Mouse (Mus musculus): ENCODE results near the gene Synpo2. TPM values are rescaled to one million over a fixed set of nuclear protein-coding genes. Genes with fewer than 3 reads are reported as not detected.

The Synpo2 gene
- total RNA-seq, 2 experiments from 2014 or later: 1.8 to 3.0 TPM

GRCm38 (mm10) chr3:123112781-123113180 lies 123.2 kb downstream of the Synpo2 start:
- intact Hi-C loops (cut with DNase I): no loop called here
- DNase-seq (ENCODE audit: low spot score in 2 of 2): no peak

- DNase-seq (ENCODE audit: low spot score in 2 of 2): no peak
- intact Hi-C loops (cut with DNase I): no loop called here
Observed at GRCm38 (mm10) chr3:123111071-123111711, 124.8 kb downstream of the Synpo2 start.

GRCm38 (mm10) chr3:123107830-123108549 lies 128.0 kb downstream of the Synpo2 start:
- intact Hi-C loops (cut with DNase I): no loop called here

DNA sequence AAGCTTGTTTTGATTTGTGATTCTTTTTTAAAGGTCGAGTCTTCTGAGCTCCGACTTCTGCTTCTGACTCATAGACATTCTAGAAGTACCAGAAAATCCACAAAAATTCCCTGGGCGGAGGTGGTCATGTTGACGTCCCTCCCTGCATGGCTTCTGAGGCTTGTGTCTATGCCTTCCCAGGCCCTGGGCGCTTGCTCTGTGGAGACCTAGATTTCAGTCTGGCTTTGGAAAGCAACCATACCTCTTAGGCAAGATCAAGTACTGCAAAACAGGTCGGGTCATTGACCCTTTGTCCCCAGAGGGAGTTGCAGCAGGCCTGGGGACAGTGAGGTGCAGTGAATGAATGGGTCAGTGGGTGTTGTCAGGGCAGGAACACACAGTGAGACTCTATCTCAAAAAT lies 131.6 kb downstream of the Synpo2 start:
- no peak for DNase-seq (ENCODE audit: low spot score in 2 of 2)
- intact Hi-C loops (cut with DNase I): loop anchor here (1.0 to 5.0 kb wide), 3 partner anchors 54 to 167 kb away; no protein-coding TSS in a partner anchor

More at GRCm38 (mm10) chr3:123107830-123108549, 128.0 kb downstream of the Synpo2 start:
- no peak for DNase-seq (ENCODE audit: low spot score in 2 of 2)

GRCm38 (mm10) chr3:123103151-123103860 lies 132.6 kb downstream of the Synpo2 start:
- DNase-seq (ENCODE audit: low spot score in 2 of 2): peak; percentile 72 to 85
- intact Hi-C loops (cut with DNase I): loop anchor here (5.0 kb wide), 2 partner anchors 116 to 166 kb away; no protein-coding TSS in a partner anchor

DNA sequence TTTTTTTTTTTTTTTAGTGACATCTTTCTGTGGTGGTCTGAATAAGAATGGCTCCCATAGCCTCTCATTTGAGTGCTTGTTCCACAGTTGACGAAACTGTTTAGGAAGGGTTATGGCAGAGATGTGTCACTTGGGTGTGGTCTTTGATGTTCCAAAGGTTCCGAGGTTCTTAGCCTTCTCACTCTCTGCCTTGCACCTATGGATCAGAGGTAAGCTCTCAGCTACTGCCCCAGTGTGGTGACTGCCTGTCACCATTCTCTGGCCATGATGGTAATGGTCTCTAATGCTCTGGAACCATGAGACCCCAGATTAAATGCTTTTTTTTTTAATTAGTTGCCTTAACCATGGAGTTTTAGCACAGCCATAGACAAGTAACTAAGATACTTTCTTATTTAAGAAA lies 134.2 kb downstream of the Synpo2 start:
- no peak for DNase-seq (ENCODE audit: low spot score in 2 of 2)
- intact Hi-C loops (cut with DNase I): loop anchor here (5.0 kb wide), 2 partner anchors 114 to 164 kb away; no protein-coding TSS in a partner anchor

- intact Hi-C loops (cut with DNase I): no loop called here
Observed at GRCm38 (mm10) chr3:123095111-123095510, 140.8 kb downstream of the Synpo2 start.

DNA sequence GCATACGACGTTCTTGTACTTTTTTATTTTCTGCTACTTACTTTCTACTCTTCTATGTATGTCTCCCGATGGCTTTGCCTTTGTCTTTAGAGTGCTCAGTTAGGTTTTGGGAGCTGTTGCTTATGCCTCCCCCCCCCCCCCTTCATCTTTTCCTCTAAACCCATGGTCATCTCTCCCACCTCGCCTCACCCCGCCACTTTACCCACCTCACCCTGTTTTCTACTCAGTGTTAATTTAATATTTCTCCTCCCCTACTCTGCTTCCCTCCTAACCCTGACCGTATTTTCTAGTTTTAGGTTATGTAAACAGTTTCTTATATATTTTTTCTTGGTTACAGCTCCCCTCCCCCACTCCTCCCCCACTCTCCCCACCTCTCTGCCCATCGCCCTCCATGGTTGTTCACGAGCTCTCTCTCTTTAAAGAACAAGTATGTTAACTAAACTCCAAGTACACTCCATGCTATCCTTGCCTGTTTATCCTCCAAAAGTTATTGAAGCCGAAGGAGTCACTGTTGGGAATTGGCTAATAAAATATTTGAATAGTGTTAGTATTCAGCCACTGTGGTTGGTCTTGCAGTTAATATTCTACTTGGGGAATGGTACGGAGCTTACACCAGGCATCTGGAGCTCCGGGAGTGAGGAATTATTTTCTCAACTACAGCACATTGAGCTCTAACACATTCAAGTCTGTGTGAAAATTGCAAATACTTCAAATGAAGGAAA lies 142.1 kb downstream of the Synpo2 start:
- intact Hi-C loops (cut with DNase I): no loop called here
- DNase-seq (ENCODE audit: low spot score in 2 of 2): no peak

More at GRCm38 (mm10) chr3:123095111-123095510, 140.8 kb downstream of the Synpo2 start:
- no peak for DNase-seq (ENCODE audit: low spot score in 2 of 2)

DNA sequence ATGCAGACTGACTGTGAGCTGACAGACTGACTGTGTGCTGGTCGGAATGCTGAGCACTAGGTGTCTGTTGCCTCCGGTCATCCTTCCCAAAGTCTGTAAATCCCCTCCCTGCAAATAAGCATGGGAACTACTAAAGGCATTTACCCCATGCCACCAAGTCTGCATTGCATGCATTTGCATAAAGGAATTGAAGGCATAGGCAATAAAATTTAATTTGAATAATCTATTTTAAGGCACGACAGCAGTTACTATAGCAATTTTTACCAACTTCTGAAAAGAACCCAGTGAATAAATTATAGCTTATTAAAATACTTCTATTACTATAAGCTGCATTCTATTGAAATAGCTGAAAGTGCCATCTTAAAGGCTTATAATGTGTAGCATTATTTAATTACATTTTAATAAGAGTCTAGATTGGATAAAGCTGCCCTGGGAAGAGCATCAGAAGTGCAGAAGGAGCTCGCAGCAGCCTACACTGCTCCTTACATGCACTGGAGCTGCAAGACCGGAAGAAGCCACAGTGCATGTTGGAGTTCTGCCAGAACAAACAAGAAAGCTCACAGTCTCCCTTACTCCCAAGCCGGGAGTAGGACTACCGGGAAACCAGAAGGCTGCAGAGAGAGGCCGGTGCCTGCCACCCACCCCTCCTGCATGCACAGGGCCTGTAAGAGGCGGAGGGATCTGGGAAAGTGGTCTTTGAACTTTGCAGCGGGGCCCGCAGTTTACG lies 142.9 kb downstream of the Synpo2 start:
- intact Hi-C loops (cut with DNase I): no loop called here
- no peak for DNase-seq (ENCODE audit: low spot score in 2 of 2)

DNA sequence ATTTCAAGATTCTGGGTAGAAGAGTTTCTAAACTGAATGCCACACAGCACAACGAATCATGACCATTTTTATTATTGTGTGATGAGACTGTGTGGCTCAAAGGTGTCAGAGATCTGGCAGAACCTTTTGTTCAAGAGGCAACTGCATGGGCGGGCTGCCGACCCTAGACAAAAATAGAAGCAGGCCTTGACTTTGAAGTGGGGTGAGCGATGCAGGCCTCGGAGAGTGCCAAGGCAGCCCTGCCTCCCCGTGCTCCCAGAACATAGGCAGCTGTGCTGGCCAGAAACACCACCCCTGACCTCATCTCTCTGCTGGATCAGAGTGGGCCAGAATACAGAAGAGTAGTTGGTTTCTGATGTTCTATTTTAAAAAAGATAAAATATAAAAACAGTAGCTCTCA lies 143.5 kb downstream of the Synpo2 start:
- intact Hi-C loops (cut with DNase I): no loop called here
- peak; percentile 23 to 33 for DNase-seq (ENCODE audit: low spot score in 2 of 2)

GRCm38 (mm10) chr3:123089297-123090020 lies 146.5 kb downstream of the Synpo2 start:
- intact Hi-C loops (cut with DNase I): no loop called here
- no peak for DNase-seq (ENCODE audit: low spot score in 2 of 2)

GRCm38 (mm10) chr3:123088284-123088683 lies 147.7 kb downstream of the Synpo2 start:
- no peak for DNase-seq (ENCODE audit: low spot score in 2 of 2)
- intact Hi-C loops (cut with DNase I): no loop called here

DNA sequence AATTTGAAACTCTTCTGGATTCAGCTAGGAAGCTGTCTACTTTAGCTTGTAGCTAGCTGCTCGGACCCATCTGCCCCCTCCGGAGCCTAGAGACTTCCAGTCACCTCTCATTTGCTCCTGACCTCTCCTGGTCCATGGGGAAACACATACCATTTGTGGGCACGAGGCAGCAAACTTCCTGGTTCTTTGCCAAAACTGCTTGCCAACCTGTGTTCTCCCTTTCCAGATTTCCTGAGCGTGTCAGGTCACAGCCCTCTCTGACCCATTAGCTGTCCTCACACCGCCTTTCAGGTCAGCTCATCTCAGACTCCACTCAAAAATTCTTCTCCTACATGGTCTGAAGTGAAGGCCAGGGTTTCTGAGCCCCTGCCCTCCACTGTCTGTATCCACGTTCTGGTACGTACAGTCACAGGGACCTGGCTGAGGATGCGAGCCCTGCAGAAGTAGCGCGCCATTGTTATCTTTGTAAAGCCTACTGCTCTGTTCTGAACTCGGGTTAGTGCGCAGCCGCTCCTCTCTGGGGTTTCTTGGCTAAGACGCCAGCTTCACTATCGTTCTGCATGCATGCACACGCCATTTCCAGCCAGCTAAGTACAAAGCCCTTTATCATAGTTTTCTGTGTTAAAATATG lies 150.0 kb downstream of the Synpo2 start:
- intact Hi-C loops (cut with DNase I): no loop called here
- DNase-seq (ENCODE audit: low spot score in 2 of 2): no peak

- intact Hi-C loops (cut with DNase I): no loop called here
- DNase-seq (ENCODE audit: low spot score in 2 of 2): no peak
Observed at GRCm38 (mm10) chr3:123081665-123082064, 154.3 kb downstream of the Synpo2 start.

DNA sequence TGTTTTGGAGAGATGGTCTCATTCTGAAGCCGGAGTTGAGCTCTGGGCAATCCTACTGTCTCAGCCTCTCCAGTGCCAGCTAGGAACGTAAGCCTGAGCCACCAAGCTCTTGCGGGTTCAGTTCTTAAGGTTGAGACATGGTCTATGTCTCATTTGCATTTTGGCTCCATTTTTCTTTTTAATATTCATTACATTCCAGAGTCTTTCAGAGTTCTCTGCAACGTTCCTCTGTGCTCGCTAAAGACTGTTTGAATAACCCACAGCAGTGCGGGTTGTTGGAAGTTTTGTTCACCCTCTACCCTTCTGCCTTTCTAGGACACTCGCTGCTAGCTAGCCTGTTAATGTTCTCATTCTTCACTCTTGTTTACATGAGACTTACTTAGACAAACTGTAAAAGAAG lies 155.0 kb downstream of the Synpo2 start:
- no peak for DNase-seq (ENCODE audit: low spot score in 2 of 2)
- intact Hi-C loops (cut with DNase I): no loop called here

- intact Hi-C loops (cut with DNase I): no loop called here
- no peak for DNase-seq (ENCODE audit: low spot score in 2 of 2)
Observed at GRCm38 (mm10) chr3:123080017-123080725, 155.8 kb downstream of the Synpo2 start.

DNA sequence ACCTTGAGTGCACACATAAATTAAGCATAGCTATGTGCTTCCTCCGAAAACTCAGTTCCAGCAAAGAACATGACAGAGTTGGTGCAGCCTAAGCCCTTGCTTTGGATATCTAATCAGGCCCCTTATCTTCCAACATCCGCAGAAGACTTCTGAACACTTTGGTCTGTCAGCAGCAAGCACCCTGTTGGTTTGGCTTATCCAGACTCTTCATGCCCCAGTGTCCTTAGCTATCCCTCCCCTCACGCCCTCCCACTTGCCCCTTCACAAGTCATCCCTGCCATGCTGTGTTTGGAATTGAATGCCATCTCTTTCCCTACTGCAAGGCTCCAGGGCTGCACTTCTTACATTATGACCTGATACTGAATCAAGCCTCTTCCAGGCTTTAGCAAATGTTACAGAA lies 160.2 kb downstream of the Synpo2 start:
- intact Hi-C loops (cut with DNase I): no loop called here

More for the DNA sequence above, 160.2 kb downstream of the Synpo2 start:
- no peak for DNase-seq (ENCODE audit: low spot score in 2 of 2)
